Mouse (Mus musculus): Measurements from ENCODE around the gene Abhd17a. TPM values are rescaled to one million over a fixed set of nuclear protein-coding genes. Genes with fewer than 3 reads are reported as not detected.

Gene Abhd17a
- polyA plus RNA-seq, 1 experiment from 2014 or later, result 130 TPM

DNA sequence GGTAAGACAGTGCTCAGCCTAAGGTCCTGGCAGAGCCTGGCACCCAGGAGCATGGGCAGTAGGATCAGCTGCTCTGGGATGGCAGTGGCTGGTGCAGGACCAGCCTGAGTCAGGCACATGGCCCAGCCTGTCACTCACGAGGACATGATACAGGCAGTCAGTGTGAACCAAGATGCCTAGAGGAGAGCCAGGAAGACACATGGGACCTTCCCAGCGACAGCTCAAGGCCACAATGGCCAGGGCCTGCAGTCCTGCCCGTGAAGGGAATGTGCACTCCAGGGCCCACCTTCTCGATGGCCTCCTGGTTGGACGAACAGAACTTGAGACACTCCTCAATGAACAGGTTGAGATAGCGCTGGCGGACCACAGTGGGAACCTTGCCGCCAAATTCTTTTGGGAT, 44.6 kb downstream of the Abhd17a start:
- Histone ChIP-seq H3K4me3 (ENCODE audit: low read length) (no peak overlapping the region), H3K4me2 (ENCODE audit: low read length) (no peak overlapping the region), H3K27ac (ENCODE audit: low read depth, low read length) (no peak overlapping the region), H3K9ac (ENCODE audit: low read depth, low read length) (no peak overlapping the region), H3K4me1 (ENCODE audit: control insufficient read depth, insufficient read depth, low read depth, low read length) (no peaks in the 10 kb centered on the region), H3K9me3 (ENCODE audit: control insufficient read depth, low read length) (no peaks in the 10 kb centered on the region), H3K36me3 (ENCODE audit: control insufficient read depth, insufficient read depth, low read length) (peaks cover 58% of the 10 kb centered on the region), H3K27me3 (replicated peaks; ENCODE audit: control insufficient read depth, insufficient read depth, low read length) (no peaks in the 10 kb centered on the region)
- ATAC-seq, result no peak
- WGBS, result 94% methylated on average over 8 of the region's 8 CpGs

DNA sequence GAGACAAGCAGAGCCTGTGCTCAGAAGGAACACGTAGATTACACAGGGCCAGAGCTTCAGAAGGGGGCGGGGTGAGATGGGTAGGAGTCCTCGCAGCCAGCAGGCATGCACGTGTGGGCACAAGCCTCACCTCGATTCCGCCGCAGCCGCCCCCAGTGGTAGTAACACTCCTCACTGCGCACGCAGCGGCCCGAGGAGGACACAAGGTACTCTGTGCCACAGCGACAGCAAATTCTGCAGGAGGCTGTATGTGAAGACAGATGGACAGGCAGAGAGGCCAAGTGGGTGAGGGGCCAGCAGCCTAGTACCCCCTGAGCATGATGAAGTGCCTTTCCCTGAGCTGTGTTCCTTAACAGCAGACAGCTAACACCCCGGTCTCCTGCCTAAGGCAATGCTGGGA, 46.3 kb downstream of the Abhd17a start:
- peaks cover 49% of the 10 kb centered on the region for H3K36me3 ChIP-seq (ENCODE audit: control insufficient read depth, insufficient read depth, low read length)
- no peak overlapping the region for H3K4me3 ChIP-seq (ENCODE audit: low read length)
- H3K4me2 ChIP-seq (ENCODE audit: low read length), result no peak overlapping the region
- no peaks in the 10 kb centered on the region for H3K9me3 ChIP-seq (ENCODE audit: control insufficient read depth, low read length)
- 96% methylated on average over 14 of the region's 14 CpGs for WGBS
- H3K27ac ChIP-seq (ENCODE audit: low read depth, low read length), result no peak overlapping the region
- H3K4me1 ChIP-seq (ENCODE audit: control insufficient read depth, insufficient read depth, low read depth, low read length), result peaks cover 1% of the 10 kb centered on the region; the same call in 1 of the 2 replicates
- 0 out of 2 replicates have a peak, but pooled peaks cover under 1% of the 10 kb centered on the region for H3K27me3 ChIP-seq (replicated peaks; ENCODE audit: control insufficient read depth, insufficient read depth, low read length)
- ATAC-seq, result no peak
- no peak overlapping the region for H3K9ac ChIP-seq (ENCODE audit: low read depth, low read length)

DNA sequence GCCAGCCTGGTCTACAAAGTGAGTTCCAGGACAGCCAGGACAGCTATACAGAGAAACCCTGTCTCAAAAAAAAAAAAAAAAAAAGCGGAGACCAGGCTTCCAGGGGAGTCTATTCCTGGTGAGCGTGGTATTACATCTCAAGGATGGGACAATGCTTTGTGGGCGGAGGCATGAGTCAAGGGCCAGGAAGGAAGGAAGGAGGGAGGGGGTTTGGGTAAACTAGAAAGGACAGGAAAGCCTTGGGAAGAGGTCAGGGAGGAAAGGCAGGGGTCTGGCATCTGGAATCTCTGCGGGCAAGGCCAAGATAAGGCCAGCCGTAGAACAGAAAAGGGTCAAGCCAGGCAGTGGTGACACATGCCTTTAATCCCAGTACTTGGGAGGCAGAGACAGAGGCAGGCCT, 50.6 kb downstream of the Abhd17a start:
- ATAC-seq, result no peak
- H3K27ac ChIP-seq (ENCODE audit: low read depth, low read length), result no peak overlapping the region
- H3K4me2 ChIP-seq (ENCODE audit: low read length), result no peak overlapping the region
- H3K4me1 ChIP-seq (ENCODE audit: control insufficient read depth, insufficient read depth, low read depth, low read length), result peaks cover 2% of the 10 kb centered on the region; the same call in 1 of the 2 replicates
- 56% methylated on average over 5 of the region's 5 CpGs for WGBS
- no peaks in the 10 kb centered on the region for H3K9me3 ChIP-seq (ENCODE audit: control insufficient read depth, low read length)
- H3K4me3 ChIP-seq (ENCODE audit: low read length), result no peak overlapping the region
- no peak overlapping the region for H3K9ac ChIP-seq (ENCODE audit: low read depth, low read length)
- H3K27me3 ChIP-seq (replicated peaks; ENCODE audit: control insufficient read depth, insufficient read depth, low read length), result peaks cover 23% of the 10 kb centered on the region
- H3K36me3 ChIP-seq (ENCODE audit: control insufficient read depth, insufficient read depth, low read length), result peaks cover 22% of the 10 kb centered on the region

DNA sequence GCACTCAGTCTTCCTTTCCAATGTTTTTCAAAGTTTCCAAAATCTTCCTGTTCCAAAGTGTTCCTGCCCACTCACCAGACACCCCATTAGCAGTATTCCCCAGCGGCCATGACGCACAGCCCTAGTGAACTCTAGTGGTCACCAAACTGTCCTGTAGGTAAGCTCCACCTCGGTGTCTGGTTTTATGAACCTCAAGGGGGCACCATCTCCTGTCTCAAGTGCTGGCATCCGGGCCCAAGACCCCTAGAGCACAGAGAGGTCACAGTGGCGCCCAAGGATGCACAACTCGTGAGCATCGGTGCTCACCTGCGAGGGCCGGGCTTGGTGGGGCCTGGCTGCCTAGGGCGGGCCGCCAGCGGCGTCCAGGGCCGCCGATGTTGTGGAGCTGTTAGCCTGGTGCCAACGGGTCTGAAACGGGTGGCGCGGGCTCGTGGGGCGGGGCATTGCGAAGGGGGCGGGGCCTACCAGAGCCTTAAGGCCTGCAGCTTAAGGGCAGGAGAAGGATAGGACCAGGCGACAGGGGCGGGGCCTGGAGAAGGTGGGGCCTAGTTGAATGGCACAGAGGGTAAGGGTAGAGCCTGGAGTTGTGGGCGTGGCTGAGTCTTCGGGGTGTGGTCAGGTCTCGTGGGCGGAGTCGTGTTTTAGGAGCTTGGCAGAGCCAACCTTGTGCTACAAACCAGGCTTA, 51.3 kb downstream of the Abhd17a start, which contains the start of gene Atp8b3:
TSS of gene Atp8b3 (minus strand) at position 415 of the 685 bp plus-strand sequence.
- no peaks in the 10 kb centered on the region for H3K9me3 ChIP-seq (ENCODE audit: control insufficient read depth, low read length)
- H3K4me3 ChIP-seq (ENCODE audit: low read length), result peak within 1 kb of the TSS; percentile 20; the same call in 1 of the 2 replicates
- WGBS, result 2% methylated on average over 30 of the region's 30 CpGs
- no peak within 1 kb of the TSS for H3K27ac ChIP-seq (ENCODE audit: low read depth, low read length)
- peaks cover 2% of the 10 kb centered on the region; the same call in 1 of the 2 replicates for H3K4me1 ChIP-seq (ENCODE audit: control insufficient read depth, insufficient read depth, low read depth, low read length)
- peak within 1 kb of the TSS; percentile 44 for H3K4me2 ChIP-seq (ENCODE audit: low read length)
- peaks cover 22% of the 10 kb centered on the region for H3K36me3 ChIP-seq (ENCODE audit: control insufficient read depth, insufficient read depth, low read length)
- peaks cover 23% of the 10 kb centered on the region for H3K27me3 ChIP-seq (replicated peaks; ENCODE audit: control insufficient read depth, insufficient read depth, low read length)
- no peak for ATAC-seq
- H3K9ac ChIP-seq (ENCODE audit: low read depth, low read length), result no peak within 1 kb of the TSS

DNA sequence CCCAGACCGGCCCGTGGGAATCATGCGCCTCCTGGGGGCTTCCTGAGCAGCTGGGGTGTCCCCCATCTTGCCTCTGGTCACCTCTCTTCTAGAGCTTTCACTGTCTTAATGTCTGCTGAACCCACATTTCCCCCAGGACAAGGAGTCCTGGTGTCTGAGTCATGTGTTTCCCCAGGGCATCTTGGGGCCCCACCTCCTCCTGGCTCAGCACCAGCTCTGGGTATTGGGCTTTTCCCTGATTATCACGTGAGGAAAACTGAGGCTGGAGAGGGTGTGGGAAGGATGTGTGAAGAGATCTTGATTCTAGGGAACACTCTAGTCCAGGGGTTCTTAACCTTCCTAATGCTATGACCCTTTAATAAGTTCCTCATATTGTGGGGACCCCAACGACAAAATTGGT, 52.0 kb downstream of the Abhd17a start:
- Histone ChIP-seq H3K4me2 (ENCODE audit: low read length) (no peak overlapping the region), H3K27me3 (replicated peaks; ENCODE audit: control insufficient read depth, insufficient read depth, low read length) (peaks cover 23% of the 10 kb centered on the region), H3K9ac (ENCODE audit: low read depth, low read length) (no peak overlapping the region), H3K27ac (ENCODE audit: low read depth, low read length) (no peak overlapping the region), H3K4me3 (ENCODE audit: low read length) (no peak overlapping the region), H3K36me3 (ENCODE audit: control insufficient read depth, insufficient read depth, low read length) (peaks cover 17% of the 10 kb centered on the region), H3K9me3 (ENCODE audit: control insufficient read depth, low read length) (no peaks in the 10 kb centered on the region), H3K4me1 (ENCODE audit: control insufficient read depth, insufficient read depth, low read depth, low read length) (peaks cover 2% of the 10 kb centered on the region; the same call in 1 of the 2 replicates)
- 56% methylated on average over 5 of the region's 5 CpGs for WGBS
- ATAC-seq, result no peak

DNA sequence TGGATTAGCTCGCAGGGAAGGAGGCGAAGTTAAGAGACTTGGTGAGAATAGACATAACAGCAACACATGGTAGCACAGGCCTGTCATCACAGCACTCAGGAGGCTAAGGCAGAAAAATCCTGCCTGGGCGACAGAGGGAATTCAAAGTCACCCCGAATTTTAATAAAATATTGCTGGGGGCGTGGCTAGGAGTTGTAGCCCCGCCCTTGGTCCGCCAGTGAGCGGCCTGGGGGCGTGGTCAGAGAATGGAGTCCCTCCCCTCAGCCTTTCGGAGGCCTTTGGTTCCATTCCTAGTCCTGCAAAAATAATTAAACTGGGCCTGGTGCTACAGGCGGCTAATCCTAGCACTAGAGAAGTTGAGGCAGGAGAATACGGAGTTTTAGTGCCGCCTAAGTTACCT, 54.4 kb downstream of the Abhd17a start:
- Histone ChIP-seq H3K4me2 (ENCODE audit: low read length) (peak overlapping the region; percentile 37; the same call in 1 of the 2 replicates), H3K9ac (ENCODE audit: low read depth, low read length) (no peak overlapping the region), H3K4me1 (ENCODE audit: control insufficient read depth, insufficient read depth, low read depth, low read length) (peaks cover 2% of the 10 kb centered on the region; the same call in 1 of the 2 replicates), H3K36me3 (ENCODE audit: control insufficient read depth, insufficient read depth, low read length) (no peaks in the 10 kb centered on the region), H3K9me3 (ENCODE audit: control insufficient read depth, low read length) (no peaks in the 10 kb centered on the region), H3K27ac (ENCODE audit: low read depth, low read length) (no peak overlapping the region), H3K4me3 (ENCODE audit: low read length) (no peak overlapping the region), H3K27me3 (replicated peaks; ENCODE audit: control insufficient read depth, insufficient read depth, low read length) (peaks cover 23% of the 10 kb centered on the region)
- ATAC-seq, result no peak
- WGBS, result 14% methylated on average over 13 of the region's 13 CpGs

DNA sequence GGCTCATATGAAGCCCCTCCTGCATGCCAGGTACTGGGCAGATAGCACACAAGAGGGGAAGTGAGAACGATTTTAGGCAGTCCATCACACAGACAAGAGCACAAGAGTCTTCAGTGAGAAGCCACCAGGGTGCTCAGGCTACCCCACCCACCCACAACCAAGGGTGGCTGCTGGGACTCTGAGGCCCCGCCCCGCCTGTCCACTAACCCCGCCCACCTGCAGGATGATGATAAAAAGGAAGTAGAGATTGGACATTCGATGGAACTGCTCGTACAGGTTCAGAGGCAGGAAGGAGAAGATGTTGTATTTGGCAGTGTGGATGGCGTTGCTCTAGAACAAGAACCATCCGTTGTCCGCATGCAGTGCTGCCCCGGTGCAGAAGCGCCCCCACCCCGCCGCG, 55.1 kb downstream of the Abhd17a start:
- Histone ChIP-seq H3K4me3 (ENCODE audit: low read length) (no peak overlapping the region), H3K36me3 (ENCODE audit: control insufficient read depth, insufficient read depth, low read length) (no peaks in the 10 kb centered on the region), H3K9me3 (ENCODE audit: control insufficient read depth, low read length) (no peaks in the 10 kb centered on the region), H3K9ac (ENCODE audit: low read depth, low read length) (no peak overlapping the region), H3K4me2 (ENCODE audit: low read length) (peak overlapping the region; percentile 37), H3K27me3 (replicated peaks; ENCODE audit: control insufficient read depth, insufficient read depth, low read length) (peaks cover 23% of the 10 kb centered on the region), H3K4me1 (ENCODE audit: control insufficient read depth, insufficient read depth, low read depth, low read length) (peaks cover 2% of the 10 kb centered on the region; the same call in 1 of the 2 replicates), H3K27ac (ENCODE audit: low read depth, low read length) (no peak overlapping the region)
- no peak for ATAC-seq
- 14% methylated on average over 14 of the region's 14 CpGs for WGBS

DNA sequence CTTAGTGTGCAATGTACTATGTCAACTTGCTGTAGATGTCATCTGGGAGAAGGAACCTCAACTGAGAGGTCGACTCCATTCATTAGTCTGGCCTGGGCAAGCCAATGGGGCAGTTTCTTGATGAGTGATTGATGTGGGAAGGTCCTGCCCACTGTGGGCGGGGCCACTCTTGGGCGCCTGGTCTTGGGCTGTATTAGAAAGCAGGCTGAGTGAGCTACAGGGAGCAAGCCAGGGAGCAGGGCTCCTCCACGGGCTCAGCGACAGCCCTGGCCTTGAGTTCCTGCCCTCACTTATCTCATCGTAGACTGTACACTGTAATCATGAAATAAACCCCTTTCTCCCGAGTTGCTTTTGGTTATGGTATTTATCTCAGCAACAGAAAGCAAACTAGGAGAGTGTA, 56.4 kb downstream of the Abhd17a start:
- Histone ChIP-seq H3K27ac (ENCODE audit: low read depth, low read length) (no peak overlapping the region), H3K9me3 (ENCODE audit: control insufficient read depth, low read length) (no peaks in the 10 kb centered on the region), H3K27me3 (replicated peaks; ENCODE audit: control insufficient read depth, insufficient read depth, low read length) (peaks cover 21% of the 10 kb centered on the region), H3K9ac (ENCODE audit: low read depth, low read length) (no peak overlapping the region), H3K4me3 (ENCODE audit: low read length) (no peak overlapping the region), H3K4me2 (ENCODE audit: low read length) (no peak overlapping the region), H3K4me1 (ENCODE audit: control insufficient read depth, insufficient read depth, low read depth, low read length) (no peaks in the 10 kb centered on the region), H3K36me3 (ENCODE audit: control insufficient read depth, insufficient read depth, low read length) (no peaks in the 10 kb centered on the region)
- 19% methylated on average over 7 of the region's 7 CpGs for WGBS
- no peak for ATAC-seq

Data from hindbrain, embryonic 16.5 days (tissue).